Mouse (Mus musculus) small intestine, adult 2 months (tissue): ENCODE measurements around the gene Oip5. TPM values are rescaled to one million over a fixed set of nuclear protein-coding genes. Genes with fewer than 3 reads are reported as not detected.

Source experiments
- H3K27ac ChIP-seq: fragments of 200-500 bp; 2 replicates; pipeline ENCODE4 v1.5.1; 2012; ENCODE audit warnings: low read depth, low read length, control low read depth, inconsistent platforms; ENCODE audit not compliant: insufficient read depth
- H3K27me3 ChIP-seq: fragments of 200-500 bp; 2 replicates; pipeline ENCODE4 v1.6.1; 2012; ENCODE audit warnings: mild to moderate bottlenecking, moderate library complexity, low read length, inconsistent platforms; ENCODE audit not compliant: control insufficient read depth, insufficient read depth
- H3K36me3 ChIP-seq: fragments of 200-500 bp; 2 replicates; pipeline ENCODE4 v1.6.1; 2012; ENCODE audit warnings: mild to moderate bottlenecking, low read length, control low read depth, inconsistent platforms; ENCODE audit not compliant: control insufficient read depth, insufficient read depth
- H3K4me1 ChIP-seq: fragments of 200-500 bp; 2 replicates; pipeline ENCODE4 v1.6.1; 2012; ENCODE audit warnings: low read length, inconsistent platforms, mixed read lengths; ENCODE audit not compliant: control insufficient read depth, insufficient read depth, insufficient read length
- H3K4me3 ChIP-seq: fragments of 200-500 bp; 2 replicates; pipeline ENCODE4 v1.5.1; 2012; ENCODE audit warnings: low read depth, mild to moderate bottlenecking, control low read depth, inconsistent platforms, low read length, moderate library complexity
- CTCF ChIP-seq: fragments of 200-500 bp; IDR thresholded peaks from 2 replicates; pipeline ENCODE4 v1.5.1; 2012; ENCODE audit warnings: low read depth, mild to moderate bottlenecking, control low read depth, inconsistent platforms, low read length, moderate library complexity, mixed read lengths; ENCODE audit not compliant: insufficient replicate concordance, insufficient read length; ENCODE audit errors: extremely low read depth
- POLR2A ChIP-seq: fragments of 200-500 bp; IDR thresholded peaks from 2 replicates; pipeline ENCODE4 v1.6.1; 2012; ENCODE audit warnings: low read depth, mild to moderate bottlenecking, control low read depth, inconsistent platforms, low read length, moderate library complexity
- WGBS: fragments of 180-500 bp; shearing (Covaris S2); methylation state at CpG from one replicate; pipeline ENCODE4 v1.1.7; 2018; 5-methylcytosine and 5-hydroxymethylcytosine counted together
- polyA plus RNA-seq: library from polyadenylated mRNA; depleted of rRNA; stranded (reverse); fragments of >200 nt; gene quantifications from 2 replicates; pipeline ENCODE4 v1.2.3, GENCODE M21; 2012; rRNA removed

Oip5 gene
- polyA plus RNA-seq, 1 experiment, result 3.7 TPM

GRCm38 (mm10) chr2:119584282-119584681, 34.0 kb downstream of the Oip5 start:
- Histone ChIP-seq H3K27ac (no peak overlapping the region), H3K4me1 (no peaks in the 10 kb centered on the region)
- WGBS, result 87% methylated on average over 8 of the region's 8 CpGs

GRCm38 (mm10) chr2:119583439-119583838, 34.8 kb downstream of the Oip5 start:
- Histone ChIP-seq H3K36me3 (peaks cover 22% of the 10 kb centered on the region), H3K27me3 (no peaks in the 10 kb centered on the region), H3K4me3 (no peak overlapping the region), H3K27ac (no peak overlapping the region), H3K4me1 (no peaks in the 10 kb centered on the region)
- TF ChIP-seq POLR2A (no peak), CTCF (no peak)
- WGBS, result 76% methylated on average over 2 of the region's 2 CpGs

More at GRCm38 (mm10) chr2:119584282-119584681, 34.0 kb downstream of the Oip5 start:
- H3K36me3 ChIP-seq, result peaks cover 21% of the 10 kb centered on the region
- TF ChIP-seq CTCF (no peak), POLR2A (no peak)
- H3K4me3 ChIP-seq, result no peak overlapping the region
- no peaks in the 10 kb centered on the region for H3K27me3 ChIP-seq

GRCm38 (mm10) chr2:119581571-119581970, 36.7 kb downstream of the Oip5 start:
- TF ChIP-seq CTCF, result no peak
- TF ChIP-seq POLR2A, result no peak
- Histone ChIP-seq H3K27me3 (no peaks in the 10 kb centered on the region), H3K4me1 (no peaks in the 10 kb centered on the region), H3K27ac (no peak overlapping the region), H3K4me3 (no peak overlapping the region), H3K36me3 (peaks cover 32% of the 10 kb centered on the region)
- 47% methylated on average over 3 of the region's 3 CpGs for WGBS

DNA sequence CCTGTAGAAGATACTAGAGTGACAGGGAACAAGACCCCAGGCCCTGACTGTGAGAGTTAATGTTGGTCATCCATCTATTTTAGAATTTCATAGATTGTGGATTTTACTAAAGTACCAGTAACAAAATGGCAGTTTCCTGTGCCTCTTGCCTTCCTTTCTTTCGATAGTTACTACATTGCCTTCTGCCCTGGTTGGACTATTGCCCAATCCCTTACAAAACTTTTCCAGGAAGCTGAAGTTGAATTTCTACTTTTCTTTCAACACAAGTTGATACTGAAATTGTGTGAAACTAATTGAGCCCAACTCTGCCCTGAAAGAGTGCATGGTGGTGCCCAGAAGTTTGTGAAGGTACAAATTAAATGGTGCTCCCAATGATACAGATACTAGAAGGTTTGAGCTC, 45.8 kb downstream of the Oip5 start:
- H3K36me3 ChIP-seq, result peaks cover 36% of the 10 kb centered on the region
- no peaks in the 10 kb centered on the region for H3K27me3 ChIP-seq
- H3K27ac ChIP-seq, result no peak overlapping the region
- 28% methylated on average over 1 of the region's 1 CpGs for WGBS
- H3K4me1 ChIP-seq, result no peaks in the 10 kb centered on the region
- H3K4me3 ChIP-seq, result no peak overlapping the region
- TF ChIP-seq CTCF (no peak), POLR2A (no peak)

- no peak overlapping the region for H3K4me3 ChIP-seq
These were observed 52.0 kb downstream of the Oip5 start for GRCm38 (mm10) chr2:119566182-119566855.

DNA sequence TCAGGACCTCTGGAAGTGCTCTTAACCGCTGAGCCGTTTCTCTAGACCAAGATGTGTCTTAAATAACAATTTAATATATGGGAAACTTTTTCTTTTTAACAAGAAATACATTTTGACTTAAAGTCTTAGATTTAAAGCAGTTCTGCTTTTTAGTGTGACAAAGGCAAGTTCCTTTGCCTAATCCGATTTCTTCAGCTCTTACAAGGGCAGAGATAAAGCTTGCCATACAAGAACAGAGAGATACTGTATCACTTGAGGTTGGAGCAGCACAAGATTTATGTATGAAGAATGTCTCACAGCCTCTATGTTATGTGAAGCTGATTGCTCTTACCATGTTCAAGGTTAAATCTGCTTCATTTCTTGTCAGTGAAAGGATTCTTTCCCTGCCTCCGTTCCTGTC, 53.0 kb downstream of the Oip5 start:
- H3K27me3 ChIP-seq, result no peaks in the 10 kb centered on the region
- H3K27ac ChIP-seq, result no peak overlapping the region
- 76% methylated on average over 4 of the region's 4 CpGs for WGBS
- no peak for TF ChIP-seq POLR2A
- no peak for TF ChIP-seq CTCF
- peaks cover 1% of the 10 kb centered on the region; the same call in 1 of the 2 replicates for H3K4me1 ChIP-seq
- peaks cover 34% of the 10 kb centered on the region for H3K36me3 ChIP-seq
- H3K4me3 ChIP-seq, result no peak overlapping the region

More at GRCm38 (mm10) chr2:119566182-119566855, 52.0 kb downstream of the Oip5 start:
- TF ChIP-seq POLR2A (no peak), CTCF (no peak)
- peaks cover 30% of the 10 kb centered on the region for H3K36me3 ChIP-seq
- peaks cover 1% of the 10 kb centered on the region; the same call in 1 of the 2 replicates for H3K4me1 ChIP-seq
- H3K27ac ChIP-seq, result no peak overlapping the region
- no peaks in the 10 kb centered on the region for H3K27me3 ChIP-seq
- WGBS, result 33% methylated on average over 7 of the region's 7 CpGs

- no peak overlapping the region for H3K27ac ChIP-seq
- 72% methylated on average over 3 of the region's 3 CpGs for WGBS
- peaks cover 9% of the 10 kb centered on the region for H3K4me1 ChIP-seq
- H3K4me3 ChIP-seq, result no peak overlapping the region
- H3K27me3 ChIP-seq, result no peaks in the 10 kb centered on the region
- TF ChIP-seq CTCF, result no peak
- TF ChIP-seq POLR2A, result no peak
- H3K36me3 ChIP-seq, result peaks cover 24% of the 10 kb centered on the region
These were observed 56.5 kb downstream of the Oip5 start for GRCm38 (mm10) chr2:119561794-119562193.

Other genes starting within 250 kb of the Oip5 start
- gene Ino80, start 140.8 kb downstream of the Oip5 start, polyA plus RNA-seq, result 2.1 and 4.6 TPM in 2 replicates
- 0.09 and 0.10 TPM in 2 replicates for gene Exd1, start 70.8 kb downstream of the Oip5 start, polyA plus RNA-seq
- gene Chp1, start 70.8 kb downstream of the Oip5 start, polyA plus RNA-seq, result 58.2 and 102 TPM in 2 replicates
- gene Nusap1, start 171 bp downstream of the Oip5 start, polyA plus RNA-seq, result 0.23 and 0.75 TPM in 2 replicates
- gene Ndufaf1, start 44.4 kb upstream of the Oip5 start, polyA plus RNA-seq, result 0.53 and 1.4 TPM in 2 replicates
- 1.8 and 3.8 TPM in 2 replicates for gene Rtf1, start 56.6 kb upstream of the Oip5 start, polyA plus RNA-seq
- 21.6 and 39.7 TPM in 2 replicates for gene Itpka, start 123.9 kb upstream of the Oip5 start, polyA plus RNA-seq
- gene Ltk, start 142.0 kb upstream of the Oip5 start, polyA plus RNA-seq, result 1.8 and 2.0 TPM in 2 replicates
- gene Rpap1, start 169.1 kb upstream of the Oip5 start, polyA plus RNA-seq, result 12.8 and 18.2 TPM in 2 replicates
- gene Tyro3, start 179.3 kb upstream of the Oip5 start, polyA plus RNA-seq, result 3.2 and 6.3 TPM in 2 replicates